Mouse (Mus musculus) intestine, postnatal 0 days (tissue): ENCODE data around the gene Cep44. TPM values are rescaled to one million over a fixed set of nuclear protein-coding genes. Genes with fewer than 3 reads are reported as not detected.

Experiments used
- ATAC-seq: fragments of 200-750 bp; cut with Nextera tagmentation; 2 replicates; pipeline ENCODE4 v1.8.0; 2017; ENCODE audit warnings: mild to moderate bottlenecking, moderate TSS enrichment, moderate library complexity
- H3K27ac ChIP-seq: fragments of 300-500 bp; sonication (generic); 2 replicates; pipeline ENCODE4 v1.5.1; 2014; ENCODE audit warnings: mild to moderate bottlenecking, low read depth, low read length, moderate library complexity
- H3K27me3 ChIP-seq: fragments of 300-500 bp; sonication (generic); replicated peaks from 2 replicates; pipeline ENCODE4 v1.6.1; 2014; ENCODE audit warnings: low read length, mixed read lengths; ENCODE audit not compliant: control insufficient read depth, insufficient read depth
- H3K36me3 ChIP-seq: fragments of 300-500 bp; sonication (generic); 2 replicates; pipeline ENCODE4 v1.6.1; 2014; ENCODE audit warnings: mild to moderate bottlenecking, moderate library complexity; ENCODE audit not compliant: control insufficient read depth, insufficient read depth
- H3K4me1 ChIP-seq: fragments of 300-500 bp; sonication (generic); replicated peaks from 2 replicates; pipeline ENCODE4 v1.6.1; 2014; ENCODE audit warnings: antibody characterized with exemption, low read length, mixed read lengths; ENCODE audit not compliant: control insufficient read depth, insufficient read depth
- H3K4me2 ChIP-seq: fragments of 300-500 bp; sonication (generic); replicated peaks from 2 replicates; pipeline ENCODE4 v1.6.1; 2014; ENCODE audit warnings: low read depth, mild to moderate bottlenecking, moderate library complexity
- H3K4me3 ChIP-seq: fragments of 300-500 bp; sonication (generic); 2 replicates; pipeline ENCODE4 v1.5.1; 2014; ENCODE audit warnings: low read depth, low read length
- H3K9ac ChIP-seq: fragments of 300-500 bp; sonication (generic); 2 replicates; pipeline ENCODE4 v1.6.1; 2014; ENCODE audit warnings: mild to moderate bottlenecking, low read depth, low read length
- H3K9me3 ChIP-seq: fragments of 300-500 bp; sonication (generic); 2 replicates; pipeline ENCODE4 v1.6.1; 2016; ENCODE audit warnings: mixed run types; ENCODE audit not compliant: control insufficient read depth
- CTCF ChIP-seq: sonication (generic); IDR thresholded peaks from 2 replicates; pipeline ENCODE4 v1.5.1; 2016; ENCODE audit warnings: low read depth, mild to moderate bottlenecking, control low read depth, antibody characterized with exemption, moderate library complexity
- WGBS: fragments of 180-500 bp; shearing (Covaris S2); extraction: QIAGEN DNeasy Blood & Tissue Kit; methylation state at CpG from one replicate; pipeline ENCODE4 v1.1.7; 2014; 5-methylcytosine and 5-hydroxymethylcytosine counted together
- polyA plus RNA-seq: library from polyadenylated mRNA; unstranded; fragments of >200 nt; fragmentation: Nextera tagmentation; extraction: Ambion mirVana; gene quantifications from 2 replicates; pipeline ENCODE4 v1.2.1, GENCODE M21; 2015

The Cep44 gene
- polyA plus RNA-seq, 1 experiment from 2014 or later, result 13.5 TPM

DNA sequence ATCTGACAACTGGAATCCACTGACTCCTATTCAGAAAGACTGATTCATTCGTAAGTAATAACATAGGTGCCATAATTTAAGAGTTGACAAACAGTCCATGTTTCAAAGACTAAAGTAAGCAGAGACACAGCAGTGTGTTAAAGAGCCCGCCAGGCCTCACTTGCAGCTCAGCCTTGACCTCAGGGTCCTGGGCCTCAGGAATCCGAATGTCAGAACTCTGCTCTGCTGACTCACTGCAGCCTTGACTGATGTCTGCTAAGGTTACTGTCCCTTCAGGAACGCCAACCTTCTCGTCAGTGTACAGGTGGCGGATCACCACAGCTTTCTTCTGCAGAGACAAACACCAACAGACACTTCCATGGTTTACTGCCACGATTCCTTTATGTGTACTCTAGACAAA, 10.1 kb downstream of the Cep44 start:
- 84% methylated on average over 7 of the region's 7 CpGs for WGBS

DNA sequence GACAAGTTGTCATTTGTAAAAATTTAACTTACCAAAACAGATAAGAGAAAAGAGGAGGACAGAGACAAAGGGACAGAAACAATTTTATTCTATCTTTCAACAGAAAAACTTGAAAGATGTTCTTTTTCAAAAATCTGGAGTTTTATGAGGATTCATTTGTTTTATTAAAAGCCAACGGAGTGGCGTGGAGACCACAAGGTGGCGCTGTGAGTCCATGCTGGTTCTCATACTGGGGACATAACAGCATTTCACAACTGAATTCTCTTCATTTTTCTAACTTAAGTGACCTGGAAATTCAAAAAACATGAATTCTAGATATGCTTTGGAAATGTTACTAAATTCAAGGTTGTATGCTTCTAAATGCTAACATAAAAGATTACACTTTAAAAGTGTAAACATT, 20.5 kb downstream of the Cep44 start:
- H3K36me3 ChIP-seq, result peaks cover 14% of the 10 kb centered on the region; the same call in 1 of the 2 replicates
- H3K9ac ChIP-seq, result no peak overlapping the region
- ATAC-seq, result no peak
- H3K27me3 ChIP-seq, result no peaks in the 10 kb centered on the region
- peak; percentile 90 for TF ChIP-seq CTCF
- 5% methylated on average over 3 of the region's 3 CpGs for WGBS
- no peak overlapping the region for H3K27ac ChIP-seq
- no peak overlapping the region for H3K4me2 ChIP-seq
- no peaks in the 10 kb centered on the region for H3K9me3 ChIP-seq
- no peaks in the 10 kb centered on the region for H3K4me1 ChIP-seq
- no peak overlapping the region for H3K4me3 ChIP-seq

More for the DNA sequence above, 10.1 kb downstream of the Cep44 start:
- Histone ChIP-seq H3K9ac (no peak overlapping the region), H3K4me1 (no peaks in the 10 kb centered on the region), H3K36me3 (peaks cover 23% of the 10 kb centered on the region), H3K27ac (no peak overlapping the region), H3K4me3 (no peak overlapping the region), H3K4me2 (no peak overlapping the region), H3K9me3 (no peaks in the 10 kb centered on the region), H3K27me3 (no peaks in the 10 kb centered on the region)
- TF ChIP-seq CTCF, result no peak
- no peak for ATAC-seq

DNA sequence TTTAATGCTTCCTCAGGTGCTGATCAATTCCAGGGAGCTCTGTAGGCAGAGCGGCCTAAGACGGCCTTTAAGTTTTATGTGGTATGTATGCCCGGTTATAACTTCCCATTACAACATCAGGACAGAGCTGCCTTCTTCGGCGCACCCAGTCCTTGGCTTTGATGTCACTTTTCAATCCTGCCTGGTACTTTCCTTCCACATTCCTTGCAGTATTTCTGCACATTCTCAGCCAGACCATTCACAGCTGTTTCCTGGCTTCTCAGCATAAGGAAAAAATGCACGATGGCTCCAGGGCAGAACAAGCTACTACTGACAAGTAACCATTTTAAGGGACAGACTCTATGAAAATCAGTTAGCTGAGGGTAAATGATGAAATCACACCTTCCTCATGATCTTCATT, 22.0 kb downstream of the Cep44 start:
- Histone ChIP-seq H3K27me3 (no peaks in the 10 kb centered on the region), H3K4me3 (no peak overlapping the region), H3K9ac (no peak overlapping the region), H3K27ac (no peak overlapping the region), H3K9me3 (no peaks in the 10 kb centered on the region), H3K36me3 (peaks cover 14% of the 10 kb centered on the region; the same call in 1 of the 2 replicates), H3K4me2 (no peak overlapping the region), H3K4me1 (no peaks in the 10 kb centered on the region)
- TF ChIP-seq CTCF, result no peak
- ATAC-seq, result no peak
- WGBS, result 77% methylated on average over 6 of the region's 6 CpGs

DNA sequence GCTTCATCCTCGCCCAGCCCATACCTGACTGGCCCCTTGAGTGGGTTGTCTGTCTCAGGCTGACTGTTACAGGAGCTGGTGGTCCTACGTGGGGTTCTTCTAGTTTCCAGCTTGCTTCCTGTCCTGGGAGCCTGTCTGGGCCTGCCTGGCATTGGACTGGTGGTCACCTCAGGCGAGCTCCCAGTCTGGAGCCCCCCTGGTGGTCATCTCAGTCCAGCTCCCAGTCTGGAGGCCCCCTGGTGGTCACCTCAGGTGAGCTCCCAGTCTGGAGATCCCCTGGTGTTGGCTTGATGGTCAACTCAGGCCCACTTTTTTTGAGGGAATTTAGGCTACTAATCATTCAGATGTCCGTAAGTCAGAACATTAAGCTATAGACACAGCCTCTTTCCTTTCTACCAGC, 29.8 kb downstream of the Cep44 start:
- Histone ChIP-seq H3K4me2 (no peak overlapping the region), H3K4me1 (no peaks in the 10 kb centered on the region), H3K4me3 (no peak overlapping the region), H3K27ac (no peak overlapping the region), H3K9ac (no peak overlapping the region), H3K27me3 (no peaks in the 10 kb centered on the region), H3K9me3 (no peaks in the 10 kb centered on the region), H3K36me3 (no peaks in the 10 kb centered on the region)
- TF ChIP-seq CTCF, result peak; percentile 42; the same call in 1 of the 2 replicates
- 84% methylated on average over 4 of the region's 4 CpGs for WGBS
- no peak for ATAC-seq

DNA sequence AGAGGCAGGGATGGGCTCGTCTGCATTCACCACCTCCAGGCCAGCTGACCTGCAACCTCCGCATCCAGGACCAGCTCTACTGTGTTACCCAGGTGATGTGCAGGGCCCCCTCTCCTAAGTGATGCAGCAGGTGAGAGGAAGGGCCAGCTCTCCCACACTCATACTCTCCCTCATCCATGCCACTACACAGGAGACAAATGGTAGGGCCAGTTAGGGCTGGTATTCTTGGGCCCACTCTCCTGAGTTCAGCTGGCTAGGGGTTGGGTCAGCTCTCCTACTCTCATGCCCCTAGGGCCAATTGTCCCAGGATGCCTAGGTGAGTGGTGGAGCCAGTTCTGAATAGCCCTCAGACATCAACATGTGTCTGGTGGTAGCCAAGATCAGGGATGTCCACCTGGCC, 30.6 kb downstream of the Cep44 start:
- no peak overlapping the region for H3K27ac ChIP-seq
- WGBS, result 80% methylated on average over 2 of the region's 2 CpGs
- H3K4me3 ChIP-seq, result no peak overlapping the region
- TF ChIP-seq CTCF, result no peak
- no peaks in the 10 kb centered on the region for H3K4me1 ChIP-seq
- no peak overlapping the region for H3K9ac ChIP-seq
- H3K27me3 ChIP-seq, result no peaks in the 10 kb centered on the region
- H3K9me3 ChIP-seq, result no peaks in the 10 kb centered on the region
- no peak for ATAC-seq
- no peaks in the 10 kb centered on the region for H3K36me3 ChIP-seq
- H3K4me2 ChIP-seq, result no peak overlapping the region

DNA sequence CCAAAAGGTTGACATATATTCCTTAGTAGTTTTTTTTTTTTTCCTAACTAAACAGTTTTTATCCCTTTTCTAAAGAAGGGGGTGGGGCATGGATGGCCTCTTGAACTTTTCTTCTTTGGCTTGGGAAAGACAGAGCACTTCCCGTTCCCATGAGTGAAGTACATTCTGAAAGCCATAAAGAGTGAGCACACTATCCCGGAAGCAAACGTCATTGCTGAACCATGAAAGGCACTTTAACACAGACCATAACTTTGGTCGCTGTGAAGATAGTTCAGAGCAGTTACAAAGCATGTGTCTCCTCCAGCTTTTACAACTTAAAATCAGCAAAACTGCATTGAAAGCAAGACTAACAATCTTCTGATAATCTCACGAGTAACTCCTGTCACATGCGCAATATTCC, 32.0 kb downstream of the Cep44 start:
- no peak overlapping the region for H3K4me3 ChIP-seq
- no peak for TF ChIP-seq CTCF
- H3K9ac ChIP-seq, result no peak overlapping the region
- peak; percentile 90 for ATAC-seq
- no peaks in the 10 kb centered on the region for H3K9me3 ChIP-seq
- H3K4me2 ChIP-seq, result no peak overlapping the region
- H3K4me1 ChIP-seq, result no peaks in the 10 kb centered on the region
- no peaks in the 10 kb centered on the region for H3K36me3 ChIP-seq
- no peak overlapping the region for H3K27ac ChIP-seq
- H3K27me3 ChIP-seq, result no peaks in the 10 kb centered on the region
- 40% methylated on average over 6 of the region's 6 CpGs for WGBS

DNA sequence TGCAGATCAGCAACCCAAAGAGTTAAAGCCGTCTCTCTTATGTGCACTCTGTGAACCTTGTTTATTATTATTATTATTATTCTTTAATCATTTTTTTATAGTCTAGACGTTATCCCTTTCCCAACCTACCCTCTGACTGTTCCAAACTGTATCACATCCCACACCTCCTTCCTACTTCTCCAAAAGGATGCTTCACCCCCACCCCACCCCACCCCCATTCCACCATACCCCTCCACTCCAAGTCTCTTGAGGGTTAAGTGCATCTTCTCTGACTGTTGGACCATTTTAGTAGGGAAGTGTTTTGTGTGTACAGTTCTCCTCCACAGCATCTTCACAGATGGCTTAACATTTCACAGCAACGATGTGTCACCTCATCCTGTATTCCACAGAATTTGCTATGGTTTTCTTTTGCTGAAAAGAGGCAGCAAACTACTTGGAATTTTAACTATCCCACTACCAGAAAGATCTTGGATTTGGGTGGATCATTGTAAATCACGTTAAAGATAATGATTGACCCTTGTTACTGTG, 41.8 kb downstream of the Cep44 start:
- TF ChIP-seq CTCF, result no peak
- no peak overlapping the region for H3K4me3 ChIP-seq
- no peak overlapping the region for H3K27ac ChIP-seq
- no peak overlapping the region for H3K9ac ChIP-seq
- H3K4me2 ChIP-seq, result no peak overlapping the region
- no peaks in the 10 kb centered on the region for H3K9me3 ChIP-seq
- H3K27me3 ChIP-seq, result no peaks in the 10 kb centered on the region
- 68% methylated on average over 4 of the region's 4 CpGs for WGBS
- H3K36me3 ChIP-seq, result no peaks in the 10 kb centered on the region
- no peaks in the 10 kb centered on the region for H3K4me1 ChIP-seq
- ATAC-seq, result no peak
